Mouse (Mus musculus) cerebellum, postnatal 4 days (tissue): ENCODE results near the gene Tab2.
A peak's percentile ranks its signal among the peaks of the same experiment; 100 is the strongest.

Source experiments
- DNase-seq, 2 experiments: peaks; one replicate each; pipeline ENCODE4 v3.0.0; 2022; ENCODE audit warnings: low spot score in 2 of 2, mixed read lengths in 1 of 2

The Tab2 gene

DNA sequence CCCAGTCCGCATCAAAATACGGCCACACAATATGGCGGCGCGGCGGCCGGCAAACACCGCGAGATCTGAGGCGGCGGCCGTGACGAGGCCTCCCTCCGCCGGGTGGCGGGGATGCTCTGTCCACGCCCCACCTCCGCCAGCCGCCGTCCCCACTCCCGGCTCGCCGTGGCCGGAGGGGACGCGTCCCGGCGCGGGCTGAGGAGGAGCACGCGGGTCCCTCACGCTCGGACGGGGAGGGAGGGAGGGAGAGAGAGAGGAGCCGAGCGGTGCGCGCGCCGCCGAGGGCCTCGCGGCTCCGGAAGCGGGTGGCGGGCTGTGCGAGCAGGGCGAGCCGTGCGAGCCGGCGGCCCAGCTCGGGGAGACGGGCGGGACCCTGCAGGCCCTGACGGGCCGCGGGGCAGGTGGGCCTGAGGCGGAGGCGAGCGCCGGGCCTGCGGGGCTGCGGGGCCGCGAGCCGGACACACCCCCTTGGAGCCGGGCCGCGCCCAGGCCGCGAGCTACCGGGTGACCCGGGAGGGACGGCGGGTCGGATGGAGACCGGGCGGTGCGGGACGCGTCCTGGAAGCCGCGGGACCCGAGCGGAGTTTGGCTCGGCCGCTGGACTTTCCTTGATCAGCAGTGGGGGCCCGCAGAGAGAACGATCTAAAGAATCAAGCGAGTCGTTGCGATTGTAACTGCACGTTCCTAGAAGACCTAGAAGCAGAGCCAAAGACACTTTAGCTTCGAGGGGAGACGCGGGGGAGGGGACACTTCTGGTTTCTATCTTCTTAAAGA is at the start of gene Tab2:
Gene Tab2, minus strand, starts transcription at position 3 of the 774 bp plus-strand sequence.
- DNase-seq: peak; percentile 87 to 93

DNA sequence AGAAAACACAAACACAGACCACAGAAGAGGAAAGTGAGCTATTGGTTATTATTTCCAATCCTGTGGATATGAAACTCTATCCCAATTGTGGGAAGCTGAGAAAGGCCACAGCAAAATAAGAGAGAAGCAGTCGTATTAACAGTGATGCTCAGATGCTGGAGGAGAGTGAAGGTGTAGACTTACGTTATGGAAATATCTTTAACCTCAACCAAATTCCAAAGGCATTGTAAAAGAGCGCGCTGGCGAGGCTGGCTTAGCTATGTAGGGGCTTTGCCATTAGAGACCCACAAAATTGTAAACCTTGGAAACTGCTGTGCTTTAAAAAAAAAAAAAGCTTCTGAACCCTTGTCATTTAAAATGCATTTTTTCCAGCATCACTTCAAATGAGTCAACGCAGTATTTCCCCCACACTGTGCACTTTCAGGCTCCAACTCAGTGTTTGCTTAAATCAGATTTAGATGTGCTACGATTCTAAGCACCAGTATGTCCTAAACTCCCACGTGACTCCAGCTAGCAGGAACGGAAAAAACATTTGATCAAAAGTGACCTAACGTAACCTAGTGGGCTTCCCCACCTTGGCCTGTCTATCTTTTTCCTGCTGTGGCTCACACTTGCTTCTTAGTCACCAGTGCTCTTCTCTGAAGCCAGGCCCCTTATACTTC is 36.4 kb upstream of the Tab2 start:
- DNase-seq: no peak

DNA sequence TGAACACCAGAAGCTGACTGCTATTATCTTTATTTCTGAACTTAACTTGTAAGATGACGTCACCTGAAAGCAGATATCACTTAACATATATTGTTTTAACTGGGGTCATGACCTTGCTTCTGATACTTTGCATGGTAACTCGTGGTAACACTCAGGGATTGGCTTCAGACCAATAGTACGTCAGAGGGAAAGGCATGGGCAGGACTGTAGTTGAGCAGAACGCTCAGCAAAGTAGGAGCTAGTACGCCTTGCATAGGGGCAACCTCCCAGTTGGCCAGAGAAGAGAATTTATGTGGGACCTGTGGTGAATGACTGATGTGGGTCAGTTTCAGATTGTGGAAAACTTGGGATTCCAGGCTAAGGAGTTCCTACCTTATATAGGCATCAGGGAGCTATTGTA is 35.6 kb upstream of the Tab2 start:
- DNase-seq: no peak

GRCm38 (mm10) chr10:7987521-7987920 is 31.5 kb upstream of the Tab2 start:
- no peak for DNase-seq

DNA sequence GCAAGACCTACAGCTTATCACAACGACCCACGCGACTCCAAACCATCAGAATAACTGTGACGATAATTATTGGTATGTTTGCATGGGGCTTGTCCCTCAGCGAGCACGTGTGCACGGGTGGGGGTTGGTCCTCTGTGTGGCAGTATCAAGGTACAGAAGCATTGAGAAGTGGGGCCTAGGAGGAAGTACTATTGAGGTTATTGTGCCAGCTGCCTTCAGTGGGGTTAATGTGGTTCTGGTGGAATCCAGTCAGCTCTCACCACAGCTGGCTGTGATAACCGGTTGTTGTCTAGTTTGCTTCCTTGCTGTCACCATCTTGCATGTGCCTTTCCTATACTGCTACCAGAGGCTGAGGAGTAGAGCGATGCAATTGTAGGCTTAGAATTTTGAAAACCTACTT is 20.4 kb upstream of the Tab2 start:
- DNase-seq: no peak

GRCm38 (mm10) chr10:7968747-7969280 is 12.8 kb upstream of the Tab2 start:
- no peak for DNase-seq

GRCm38 (mm10) chr10:7967096-7967495 is 11.1 kb upstream of the Tab2 start:
- no peak for DNase-seq

GRCm38 (mm10) chr10:7959073-7959472 is 3.0 kb upstream of the Tab2 start:
- no peak for DNase-seq

DNA sequence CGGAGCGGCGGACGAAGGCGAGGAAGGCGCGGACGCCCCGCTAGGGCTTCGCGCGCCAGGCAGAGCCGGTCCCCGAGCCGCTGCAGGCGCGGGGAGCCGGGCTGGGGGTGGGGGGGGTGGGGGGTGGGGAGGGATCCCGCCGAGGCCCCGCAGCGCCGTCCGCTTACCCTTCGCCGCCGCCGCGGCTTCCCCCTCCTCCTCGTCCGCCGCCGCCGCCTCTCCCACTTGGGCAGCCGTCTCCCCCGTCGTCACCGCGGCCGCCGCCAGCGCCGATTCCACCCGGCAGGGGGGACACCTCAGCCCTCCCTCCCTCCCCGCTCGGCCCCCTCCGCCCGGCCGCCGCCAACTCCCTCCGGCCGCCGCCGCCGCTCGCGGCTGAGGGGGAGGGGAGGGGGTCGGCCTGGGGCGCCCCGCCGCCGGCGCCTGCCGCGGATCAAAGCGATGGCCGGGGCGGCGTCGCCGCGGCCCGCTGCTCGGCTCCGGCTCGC is 352 bp downstream of the Tab2 start:
- DNase-seq: peak in 1 of 2 experiments; percentile 22

- DNase-seq: peak; percentile 22 to 30
Observed at GRCm38 (mm10) chr10:7954989-7955633, 919 bp downstream of the Tab2 start.

DNA sequence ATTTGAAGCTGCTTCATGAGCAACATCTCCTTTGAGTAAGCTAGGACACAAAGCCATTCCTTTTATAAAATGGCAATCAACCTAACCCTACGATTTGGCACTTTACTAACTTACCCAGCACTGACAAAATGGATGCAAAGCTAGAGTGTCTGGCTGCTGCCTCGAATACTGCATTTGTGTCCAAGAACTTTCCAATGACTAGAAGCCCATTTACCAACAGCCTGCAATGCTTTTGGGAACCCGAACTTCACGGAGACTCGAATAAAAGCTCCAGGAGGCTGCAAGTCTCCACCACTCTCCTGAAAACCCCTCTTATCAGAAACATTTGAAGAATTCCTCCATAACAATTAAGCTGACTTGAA is 1.4 kb downstream of the Tab2 start:
- DNase-seq: no peak

GRCm38 (mm10) chr10:7943006-7943405 is 13.0 kb downstream of the Tab2 start:
- DNase-seq: no peak

DNA sequence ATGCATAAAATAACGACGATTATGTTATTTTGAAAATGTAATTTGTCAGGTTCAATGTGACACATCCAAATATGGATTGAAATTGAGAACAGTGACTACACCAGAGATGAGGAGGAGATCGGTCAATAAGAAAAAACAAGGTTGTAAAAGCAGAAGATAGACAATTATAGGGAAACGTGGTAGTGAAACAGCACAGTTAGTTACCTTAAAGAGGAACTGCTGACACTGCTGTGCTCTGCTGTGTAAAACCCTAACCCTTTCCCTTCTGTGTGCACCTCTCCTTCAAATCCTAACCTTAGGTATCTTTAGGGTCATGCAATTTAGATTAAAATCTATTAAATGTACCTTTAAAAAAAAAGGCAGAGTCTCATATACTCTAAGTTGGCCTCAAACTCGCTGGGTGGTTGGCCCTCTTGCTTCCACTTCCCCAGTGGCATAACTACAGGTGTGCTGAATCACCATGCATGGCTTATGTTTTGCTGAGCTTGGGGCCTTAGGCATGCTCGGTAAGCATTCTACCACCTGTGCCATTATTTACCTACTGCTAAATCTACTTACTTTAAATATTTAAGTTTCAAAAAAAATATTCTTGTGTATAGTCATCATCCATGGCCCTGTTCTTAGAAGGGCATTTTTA is 19.4 kb downstream of the Tab2 start:
- DNase-seq: no peak

DNA sequence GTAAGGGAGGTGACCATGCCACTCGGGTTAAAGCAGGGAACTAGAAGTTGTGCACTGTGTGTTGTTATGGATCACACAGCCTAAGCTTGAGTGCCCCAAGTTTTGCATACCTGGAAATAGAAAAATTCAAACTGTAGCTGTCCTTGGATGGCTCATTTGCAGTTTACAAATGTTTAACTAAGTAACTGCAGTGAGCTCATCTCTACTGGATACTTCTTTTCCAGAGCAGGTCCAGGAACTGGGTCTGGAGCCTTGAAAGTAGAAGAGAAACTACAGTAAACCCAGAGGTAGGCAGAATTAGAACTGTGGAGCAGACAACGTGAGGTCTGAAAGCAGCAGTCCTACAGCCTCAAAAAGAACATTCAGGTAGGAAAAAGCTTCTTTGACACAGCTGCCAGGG is 23.1 kb downstream of the Tab2 start:
- DNase-seq: no peak

DNA sequence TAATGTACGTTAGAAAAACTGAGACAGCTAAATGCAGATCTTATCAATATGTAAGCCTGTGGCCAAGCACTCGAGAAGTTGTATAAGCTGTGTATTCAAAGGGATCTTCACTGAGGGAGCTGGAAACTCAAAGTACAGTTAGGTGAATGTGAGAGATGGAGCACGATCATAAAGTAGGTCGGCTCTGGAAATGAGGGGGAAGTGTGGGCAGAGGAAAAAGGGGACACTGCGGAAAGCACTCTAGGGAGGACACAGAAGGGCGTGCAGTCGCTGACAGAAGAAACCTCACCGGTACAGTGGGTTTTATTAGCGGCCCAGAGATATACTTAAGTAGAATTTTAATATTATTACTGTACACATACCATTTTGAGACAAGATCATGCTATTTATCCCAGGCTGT is 27.0 kb downstream of the Tab2 start:
- DNase-seq: no peak

GRCm38 (mm10) chr10:7925481-7925880 is 30.5 kb downstream of the Tab2 start:
- no peak for DNase-seq

- no peak for DNase-seq
Observed at GRCm38 (mm10) chr10:7923433-7923832, 32.6 kb downstream of the Tab2 start.

- peak in 1 of 2 experiments; percentile 34 for DNase-seq
Observed at GRCm38 (mm10) chr10:7911268-7911667, 44.8 kb downstream of the Tab2 start.

GRCm38 (mm10) chr10:7907151-7907550 is 48.9 kb downstream of the Tab2 start:
- DNase-seq: no peak

DNA sequence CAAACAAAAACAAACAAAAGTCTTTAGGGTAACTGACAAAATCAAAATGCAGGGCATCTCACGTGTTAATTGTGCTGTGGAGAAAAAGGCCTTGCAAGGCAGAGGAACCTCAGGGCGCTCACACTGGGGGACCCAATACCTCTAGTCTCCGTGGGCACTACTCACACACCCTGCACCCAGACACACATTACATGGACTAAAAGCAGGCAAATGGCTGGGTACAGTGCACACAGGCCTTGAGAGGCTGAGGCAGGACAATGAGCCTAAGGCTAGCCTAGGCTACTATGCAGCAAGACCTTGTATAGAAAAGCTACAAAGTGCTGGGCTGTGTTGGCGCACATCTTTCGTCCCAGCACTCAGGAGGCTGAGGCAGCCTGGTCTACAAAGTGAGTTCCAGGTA is 51.9 kb downstream of the Tab2 start:
- no peak for DNase-seq

DNA sequence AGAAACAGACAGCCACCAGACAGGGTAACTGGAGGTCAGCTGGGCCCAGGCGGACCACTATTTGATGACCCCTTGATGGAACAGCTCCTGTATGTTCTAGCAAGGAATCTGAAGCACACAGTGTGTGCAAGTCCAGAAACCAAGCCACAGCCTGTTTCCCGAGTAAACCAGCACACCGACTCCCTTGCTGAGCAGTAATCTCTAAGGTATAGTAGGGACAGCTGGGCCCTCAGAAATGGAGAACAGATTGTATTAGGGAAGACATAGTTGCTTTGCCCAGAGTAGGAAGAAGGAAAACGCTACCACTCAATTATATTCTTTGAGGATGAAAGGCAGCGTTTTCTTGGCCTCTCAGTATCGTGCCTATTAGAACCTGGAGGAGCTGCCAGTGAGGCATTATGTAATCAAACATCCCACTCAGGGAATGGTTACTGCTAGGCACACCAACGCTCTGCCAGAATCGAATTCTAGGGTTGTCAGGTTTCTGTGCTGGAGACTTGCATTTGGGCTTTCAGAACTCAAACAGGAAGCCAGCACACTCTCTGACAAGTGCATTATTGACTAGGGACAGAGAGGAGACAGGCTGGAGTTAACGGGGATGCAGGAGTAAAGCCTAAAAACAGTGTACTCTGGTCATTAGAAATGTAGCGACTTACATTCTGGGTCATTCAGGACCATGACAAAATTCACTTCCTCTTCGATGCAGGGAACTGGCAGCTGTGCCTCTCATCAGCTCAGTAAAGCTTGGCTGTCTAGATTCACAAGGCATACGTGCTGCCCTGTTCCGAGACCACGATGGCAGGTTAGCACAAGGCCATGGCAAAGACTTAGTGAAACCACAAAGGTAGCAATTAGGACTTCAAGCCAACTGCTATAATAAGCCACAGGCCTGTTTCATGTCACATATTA is 55.1 kb downstream of the Tab2 start:
- no peak for DNase-seq
